Mouse (Mus musculus) embryo, embryonic 11.5 days (tissue): ENCODE measurements around the gene Gsdma.
"Not testable (repeated sequence)": the region's sequence is repeated elsewhere in the genome, so short reads cannot be mapped to it uniquely, and the experiment has no call there.

ENCODE experiments used
- DNase-seq: peaks from one replicate; pipeline ENCODE4 v3.0.0-alpha.2; 2012; ENCODE audit warnings: low read depth, low spot score

The Gsdma gene

GRCm38 (mm10) chr11:98664091-98664490, at the start of gene Gsdma:
TSS of gene Gsdma (plus strand) at chr11:98664351.
- no peak for DNase-seq

- DNase-seq, result no peak
Measured at GRCm38 (mm10) chr11:98620791-98621190, 43.4 kb upstream of the Gsdma start.

- DNase-seq, result not testable (repeated sequence)
Measured at GRCm38 (mm10) chr11:98623981-98624380, 40.2 kb upstream of the Gsdma start.

GRCm38 (mm10) chr11:98624381-98624780, 39.8 kb upstream of the Gsdma start:
- not testable (repeated sequence) for DNase-seq

- DNase-seq, result no peak
Measured at GRCm38 (mm10) chr11:98625611-98626410, 38.3 kb upstream of the Gsdma start, which contains the start of the genes Gm12355 and Gsdma3. TSS of gene Gm12355 (minus strand) at chr11:98625661. TSS of gene Gsdma3 (plus strand) at chr11:98626360.

GRCm38 (mm10) chr11:98628706-98629105, 35.4 kb upstream of the Gsdma start:
- no peak for DNase-seq

GRCm38 (mm10) chr11:98630646-98631045, 33.5 kb upstream of the Gsdma start:
- no peak for DNase-seq

- not testable (repeated sequence) for DNase-seq
Measured at GRCm38 (mm10) chr11:98635312-98635970, 28.7 kb upstream of the Gsdma start.

GRCm38 (mm10) chr11:98637501-98637900, 26.6 kb upstream of the Gsdma start:
- no peak for DNase-seq

- DNase-seq, result no peak
Measured at GRCm38 (mm10) chr11:98640091-98640490, 24.1 kb upstream of the Gsdma start.

- DNase-seq, result no peak
Measured at GRCm38 (mm10) chr11:98644757-98645156, 19.4 kb upstream of the Gsdma start.

- no peak for DNase-seq
Measured at GRCm38 (mm10) chr11:98645946-98646345, 18.2 kb upstream of the Gsdma start.

GRCm38 (mm10) chr11:98646459-98646858, 17.7 kb upstream of the Gsdma start, which contains the start of gene Gsdma2:
TSS of gene Gsdma2 (plus strand) at chr11:98646759.
- DNase-seq, result no peak

- not testable (repeated sequence) for DNase-seq
Measured at GRCm38 (mm10) chr11:98655076-98655475, 9.1 kb upstream of the Gsdma start.

- peak; percentile 40 for DNase-seq
Measured at GRCm38 (mm10) chr11:98660517-98660916, 3.6 kb upstream of the Gsdma start.

- DNase-seq, result no peak
Measured at GRCm38 (mm10) chr11:98668984-98669383, 4.8 kb downstream of the Gsdma start.

GRCm38 (mm10) chr11:98671284-98671815, 7.2 kb downstream of the Gsdma start:
- no peak for DNase-seq

GRCm38 (mm10) chr11:98671857-98672256, 7.7 kb downstream of the Gsdma start:
- DNase-seq, result no peak

GRCm38 (mm10) chr11:98672482-98672881, 8.3 kb downstream of the Gsdma start:
- DNase-seq, result no peak

GRCm38 (mm10) chr11:98673136-98673535, 9.0 kb downstream of the Gsdma start:
- peak; percentile 17 for DNase-seq

- DNase-seq, result no peak
Measured at GRCm38 (mm10) chr11:98675829-98676363, 11.7 kb downstream of the Gsdma start.

GRCm38 (mm10) chr11:98680023-98680422, 15.9 kb downstream of the Gsdma start:
- DNase-seq, result no peak
